Mouse (Mus musculus) intestine, embryonic 14.5 days (tissue): ENCODE measurements around the gene Olfr49. TPM values are rescaled to one million over a fixed set of nuclear protein-coding genes. Genes with fewer than 3 reads are reported as not detected.

Experiments
- ATAC-seq: fragments of 200-750 bp; cut with Nextera tagmentation; replicated peaks from 2 replicates; pipeline ENCODE4 v1.8.0; 2017; ENCODE audit warnings: low read depth, moderate number of reproducible peaks, moderate TSS enrichment, moderate library complexity; ENCODE audit not compliant: low FRiP score, low TSS enrichment
- DNase-seq: peaks from one replicate; pipeline ENCODE4 v3.0.0-alpha.2; 2018; ENCODE audit warnings: low spot score
- H3K27ac ChIP-seq: fragments of 300-500 bp; sonication (generic); 2 replicates; pipeline ENCODE4 v1.5.1; 2014; ENCODE audit warnings: low read depth, mild to moderate bottlenecking, control low read depth
- H3K27me3 ChIP-seq: fragments of 300-500 bp; sonication (generic); replicated peaks from 2 replicates; pipeline ENCODE4 v1.6.1; 2014; ENCODE audit warnings: low read length, control low read depth; ENCODE audit not compliant: control insufficient read depth, insufficient read depth
- H3K36me3 ChIP-seq: fragments of 300-500 bp; sonication (generic); 2 replicates; pipeline ENCODE4 v1.6.1; 2014; ENCODE audit warnings: low read length, control low read depth; ENCODE audit not compliant: control insufficient read depth, insufficient read depth
- H3K4me1 ChIP-seq: fragments of 300-500 bp; sonication (generic); replicated peaks from 2 replicates; pipeline ENCODE4 v1.6.1; 2014; ENCODE audit warnings: low read length, control low read depth, mixed read lengths; ENCODE audit not compliant: control insufficient read depth, insufficient read depth
- H3K4me2 ChIP-seq: fragments of 300-500 bp; sonication (generic); 2 replicates; pipeline ENCODE4 v1.6.1; 2014; ENCODE audit warnings: low read length
- H3K4me3 ChIP-seq: fragments of 300-500 bp; sonication (generic); 2 replicates; pipeline ENCODE4 v1.5.1; 2014; ENCODE audit warnings: low read depth, low read length, control low read depth, mixed read lengths
- H3K9ac ChIP-seq: fragments of 300-500 bp; sonication (generic); 2 replicates; pipeline ENCODE4 v1.6.1; 2014; ENCODE audit warnings: mild to moderate bottlenecking, low read length
- H3K9me3 ChIP-seq: fragments of 300-500 bp; sonication (generic); 2 replicates; pipeline ENCODE4 v1.6.1; 2016; ENCODE audit warnings: low read length, control low read depth; ENCODE audit not compliant: control insufficient read depth
- WGBS: fragments of 180-500 bp; shearing (Covaris S2); extraction: QIAGEN DNeasy Blood & Tissue Kit; methylation state at CpG from one replicate; pipeline ENCODE4 v1.1.7; 2014; 5-methylcytosine and 5-hydroxymethylcytosine counted together
- polyA plus RNA-seq: library from polyadenylated mRNA; unstranded; fragments of >200 nt; fragmentation: Nextera tagmentation; extraction: Ambion mirVana; gene quantifications from 2 replicates; pipeline ENCODE4 v1.2.1, GENCODE M21; 2014

Gene Olfr49
- polyA plus RNA-seq, 1 experiment from 2014 or later, result not detected

- no peak for DNase-seq
Observed at GRCm38 (mm10) chr14:54258131-54258670, 26.5 kb downstream of the Olfr49 start.

GRCm38 (mm10) chr14:54254670-54255202 lies 30.0 kb downstream of the Olfr49 start:
- no peak for DNase-seq
- Histone ChIP-seq H3K9ac (peak overlapping the region; percentile 75), H3K36me3 (no peaks in the 10 kb centered on the region), H3K9me3 (no peaks in the 10 kb centered on the region), H3K4me3 (peak overlapping the region; percentile 77), H3K4me2 (peak overlapping the region; percentile 76), H3K27ac (0 out of 2 replicates have a peak overlapping the region, but pooled peaks have one; percentile 70), H3K27me3 (no peaks in the 10 kb centered on the region), H3K4me1 (peaks cover 37% of the 10 kb centered on the region)
- 59% methylated on average over 12 of the region's 12 CpGs for WGBS
- no peak for ATAC-seq

More at GRCm38 (mm10) chr14:54258131-54258670, 26.5 kb downstream of the Olfr49 start:
- Histone ChIP-seq H3K9ac (no peak overlapping the region), H3K9me3 (no peaks in the 10 kb centered on the region), H3K4me3 (0 out of 2 replicates have a peak overlapping the region, but pooled peaks have one; percentile 60), H3K4me1 (peaks cover 21% of the 10 kb centered on the region), H3K27me3 (no peaks in the 10 kb centered on the region), H3K36me3 (peaks cover 6% of the 10 kb centered on the region), H3K27ac (no peak overlapping the region), H3K4me2 (peak overlapping the region; percentile 90)
- ATAC-seq, result no peak
- WGBS, result 68% methylated on average over 7 of the region's 7 CpGs

- H3K9ac ChIP-seq, result peak within 1 kb of the TSS; percentile 75
- no peaks in the 10 kb centered on the region for H3K36me3 ChIP-seq
- peak; percentile 96 for DNase-seq
- H3K27me3 ChIP-seq, result no peaks in the 10 kb centered on the region
- peak within 1 kb of the TSS; percentile 76 for H3K4me2 ChIP-seq
- H3K4me3 ChIP-seq, result peak within 1 kb of the TSS; percentile 77
- no peaks in the 10 kb centered on the region for H3K9me3 ChIP-seq
- peak within 1 kb of the TSS; percentile 70 for H3K27ac ChIP-seq
- H3K4me1 ChIP-seq, result peaks cover 41% of the 10 kb centered on the region
- ATAC-seq, result peak; percentile 100
- WGBS, result under 1% methylated on average over 39 of the region's 39 CpGs
Observed at GRCm38 (mm10) chr14:54253741-54254291, 30.9 kb downstream of the Olfr49 start, which contains the start of the genes Dad1 and Abhd4. TSS of gene Dad1 (minus strand) at chr14:54254104. TSS of gene Abhd4 (plus strand) at chr14:54254188.

GRCm38 (mm10) chr14:54250122-54250521 lies 34.6 kb downstream of the Olfr49 start:
- Histone ChIP-seq H3K27ac (peak overlapping the region; percentile 62; the same call in 1 of the 2 replicates), H3K4me1 (peaks cover 36% of the 10 kb centered on the region), H3K9me3 (no peaks in the 10 kb centered on the region), H3K4me2 (peak overlapping the region; percentile 26; the same call in 1 of the 2 replicates), H3K27me3 (no peaks in the 10 kb centered on the region), H3K36me3 (peaks cover 22% of the 10 kb centered on the region), H3K9ac (no peak overlapping the region), H3K4me3 (no peak overlapping the region)
- 43% methylated on average over 4 of the region's 4 CpGs for WGBS
- ATAC-seq (no peak), DNase-seq (no peak)

- peaks cover 31% of the 10 kb centered on the region for H3K4me1 ChIP-seq
- H3K9me3 ChIP-seq, result no peaks in the 10 kb centered on the region
- H3K27ac ChIP-seq, result peak overlapping the region; percentile 62; the same call in 1 of the 2 replicates
- H3K27me3 ChIP-seq, result no peaks in the 10 kb centered on the region
- H3K4me3 ChIP-seq, result no peak overlapping the region
- DNase-seq, result no peak
- no peak overlapping the region for H3K9ac ChIP-seq
- no peak for ATAC-seq
- no peak overlapping the region for H3K4me2 ChIP-seq
- 53% methylated on average over 9 of the region's 9 CpGs for WGBS
- H3K36me3 ChIP-seq, result peaks cover 22% of the 10 kb centered on the region
Observed at GRCm38 (mm10) chr14:54249326-54249725, 35.4 kb downstream of the Olfr49 start.

GRCm38 (mm10) chr14:54246232-54246631 lies 38.5 kb downstream of the Olfr49 start:
- 86% methylated on average over 3 of the region's 3 CpGs for WGBS
- no peak overlapping the region for H3K27ac ChIP-seq
- peaks cover 52% of the 10 kb centered on the region for H3K36me3 ChIP-seq
- no peaks in the 10 kb centered on the region for H3K9me3 ChIP-seq
- H3K27me3 ChIP-seq, result no peaks in the 10 kb centered on the region
- H3K9ac ChIP-seq, result no peak overlapping the region
- H3K4me2 ChIP-seq, result no peak overlapping the region
- ATAC-seq (no peak), DNase-seq (no peak)
- no peak overlapping the region for H3K4me3 ChIP-seq
- H3K4me1 ChIP-seq, result peaks cover 25% of the 10 kb centered on the region

GRCm38 (mm10) chr14:54244183-54244582 lies 40.6 kb downstream of the Olfr49 start:
- Histone ChIP-seq H3K4me1 (peaks cover 5% of the 10 kb centered on the region), H3K4me3 (no peak overlapping the region), H3K4me2 (no peak overlapping the region), H3K27me3 (no peaks in the 10 kb centered on the region), H3K36me3 (peaks cover 67% of the 10 kb centered on the region), H3K9ac (no peak overlapping the region), H3K9me3 (no peaks in the 10 kb centered on the region), H3K27ac (no peak overlapping the region)
- WGBS, result 37% methylated on average over 3 of the region's 3 CpGs
- DNase-seq (no peak), ATAC-seq (peak; percentile 70; the same call in 1 of the 2 replicates)

GRCm38 (mm10) chr14:54240542-54240941 lies 44.2 kb downstream of the Olfr49 start:
- no peak overlapping the region for H3K4me3 ChIP-seq
- ATAC-seq (no peak), DNase-seq (no peak)
- H3K9me3 ChIP-seq, result no peaks in the 10 kb centered on the region
- H3K27me3 ChIP-seq, result no peaks in the 10 kb centered on the region
- peaks cover 68% of the 10 kb centered on the region for H3K36me3 ChIP-seq
- H3K4me1 ChIP-seq, result peaks cover 5% of the 10 kb centered on the region; the same call in 1 of the 2 replicates
- WGBS, result 89% methylated on average over 5 of the region's 5 CpGs
- H3K4me2 ChIP-seq, result no peak overlapping the region
- no peak overlapping the region for H3K9ac ChIP-seq
- no peak overlapping the region for H3K27ac ChIP-seq
